Mouse (Mus musculus) kidney, postnatal 14 days (tissue): ENCODE measurements around the gene Cfl2.

Experiments
- DNase-seq: peaks from one replicate; pipeline ENCODE4 v3.0.0; 2022; ENCODE audit warnings: mixed read lengths

Cfl2 gene

DNA sequence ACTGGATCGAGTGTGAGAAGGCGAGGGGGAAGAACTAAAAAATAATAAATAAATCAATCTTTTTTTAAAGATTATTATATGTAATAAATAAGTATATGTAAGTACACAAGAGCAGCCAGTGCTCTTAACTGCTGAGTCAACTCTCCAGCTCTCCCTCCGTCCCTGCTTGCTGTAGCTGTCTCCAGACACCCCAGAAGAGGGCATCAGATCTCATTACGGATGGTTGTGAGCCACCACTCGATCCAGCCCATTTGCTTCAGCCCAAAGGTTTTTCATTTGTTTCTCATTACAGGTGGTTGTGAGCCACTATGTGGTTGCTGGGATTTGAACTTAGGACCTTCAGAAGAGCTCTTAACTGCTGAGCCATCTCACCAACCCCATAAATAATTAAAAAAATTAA is 32.8 kb downstream of the Cfl2 start:
- DNase-seq: no peak

- no peak for DNase-seq
Measured at GRCm38 (mm10) chr12:54828043-54828442, 34.6 kb downstream of the Cfl2 start.

DNA sequence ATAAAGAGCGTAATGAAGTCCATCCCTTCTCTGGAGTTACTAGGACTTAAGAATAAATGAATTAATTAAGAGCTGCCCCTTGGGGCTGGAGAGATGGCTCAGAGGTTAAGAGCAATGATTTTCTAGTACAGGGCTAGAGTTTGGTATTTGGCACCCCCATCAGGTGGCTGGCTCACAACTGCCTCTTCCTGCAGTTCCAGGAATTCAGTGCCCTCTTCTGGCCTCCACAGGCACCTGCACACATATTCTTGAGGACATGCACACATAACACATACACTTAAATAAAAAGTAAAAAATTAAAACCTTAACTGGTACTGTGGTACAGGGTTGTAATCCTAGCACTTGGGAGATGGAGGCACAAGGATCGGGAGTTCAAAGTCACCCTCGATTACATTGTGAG is 37.5 kb downstream of the Cfl2 start:
- DNase-seq: no peak

DNA sequence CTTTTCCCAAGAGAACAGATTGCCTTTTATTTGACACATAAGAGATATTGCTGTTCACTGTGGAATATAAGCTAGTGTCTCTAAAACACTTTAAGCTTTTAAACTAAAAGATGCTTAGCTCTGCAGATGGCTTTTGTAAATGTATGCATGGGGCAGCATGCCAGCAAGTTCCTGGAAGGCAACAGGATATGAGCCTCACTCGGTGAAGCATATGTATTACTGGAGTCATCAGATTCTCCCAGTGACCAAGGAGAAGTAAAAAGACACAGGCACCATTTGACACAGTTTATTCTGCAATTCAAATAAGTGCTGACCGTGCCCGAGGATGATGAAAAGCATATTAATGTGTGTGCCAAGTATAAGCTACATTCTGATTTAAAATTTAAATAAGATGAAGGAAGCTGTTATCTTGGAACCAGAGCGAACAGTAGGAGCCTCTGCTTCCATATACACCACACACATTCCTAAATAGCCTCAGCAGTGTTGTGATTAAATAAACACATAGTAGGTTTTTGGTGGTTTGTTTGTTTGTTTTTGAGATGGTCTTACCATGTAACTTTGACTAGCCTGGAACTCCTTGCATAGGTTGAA is 39.7 kb downstream of the Cfl2 start:
- no peak for DNase-seq

GRCm38 (mm10) chr12:54820684-54821161 is 42.0 kb downstream of the Cfl2 start:
- no peak for DNase-seq

DNA sequence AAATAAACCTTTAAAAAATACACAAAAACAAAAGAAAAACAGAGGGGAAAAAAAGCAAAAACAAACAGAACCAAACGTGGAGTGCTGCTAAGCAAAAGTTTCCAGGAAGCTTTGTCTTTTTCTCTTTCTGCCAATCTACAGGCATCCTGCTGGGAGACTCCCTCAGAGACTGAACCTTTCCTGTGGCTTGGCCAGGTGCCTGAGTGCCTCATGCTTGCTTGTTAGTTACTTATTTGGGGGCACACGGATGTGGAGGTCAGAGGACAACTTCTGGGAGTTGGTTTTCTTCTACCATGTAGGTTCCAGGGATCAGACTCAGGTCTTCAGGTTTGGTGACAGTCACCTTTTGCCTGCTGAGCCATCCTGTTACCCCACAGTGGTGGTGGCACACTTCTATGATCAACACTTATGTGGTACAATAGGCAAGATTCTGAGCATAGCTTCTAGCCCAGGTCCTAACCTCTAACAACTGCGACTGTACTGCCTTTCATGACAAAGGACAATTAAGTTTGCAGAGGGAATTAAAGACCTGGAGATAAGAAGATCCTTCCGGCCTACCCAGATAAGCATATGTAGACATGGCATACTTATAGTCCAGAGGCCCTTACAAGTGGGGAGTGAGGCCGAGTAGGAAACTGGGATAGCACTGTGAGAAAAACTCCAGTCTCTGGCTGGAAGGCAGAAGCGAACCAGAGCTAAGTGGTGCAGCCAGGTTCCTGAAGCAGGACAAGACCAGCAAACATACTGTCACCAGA is 43.3 kb downstream of the Cfl2 start:
- DNase-seq: peak; percentile 75

GRCm38 (mm10) chr12:54810142-54810541 is 52.5 kb downstream of the Cfl2 start:
- no peak for DNase-seq
